Mouse (Mus musculus) cortical plate, adult 2 months (tissue): ENCODE measurements at regions not wholly inside any gene's neighbourhood (a gene's known extent, or its start where the extent isn't known, plus 50 kb on each side); places are given as distances from the start of the nearest gene placed in this dataset.

Source experiments
- H3K27ac ChIP-seq: fragments of 200-500 bp; 2 replicates; pipeline ENCODE4 v1.5.1; 2012; ENCODE audit warnings: low read length, control low read depth, inconsistent platforms; ENCODE audit not compliant: insufficient read depth
- H3K4me1 ChIP-seq: fragments of 200-500 bp; 2 replicates; pipeline ENCODE4 v1.6.1; 2011; ENCODE audit warnings: low read length; ENCODE audit not compliant: control insufficient read depth, insufficient read depth
- H3K4me3 ChIP-seq: fragments of 200-500 bp; 2 replicates; pipeline ENCODE4 v1.5.1; 2011; ENCODE audit warnings: mild to moderate bottlenecking, low read length, control low read depth; ENCODE audit not compliant: insufficient read depth
- CTCF ChIP-seq: fragments of 200-500 bp; IDR thresholded peaks from 2 replicates; pipeline ENCODE4 v1.5.1; 2011; ENCODE audit warnings: mild to moderate bottlenecking, control low read depth, low read length; ENCODE audit not compliant: insufficient read depth; ENCODE audit errors: extremely low read depth
- POLR2A ChIP-seq: fragments of 200-500 bp; IDR thresholded peaks from 2 replicates; pipeline ENCODE4 v1.6.1; 2011; ENCODE audit warnings: mild to moderate bottlenecking, low read length, control low read depth; ENCODE audit not compliant: insufficient read depth; ENCODE audit errors: extremely low read depth

DNA sequence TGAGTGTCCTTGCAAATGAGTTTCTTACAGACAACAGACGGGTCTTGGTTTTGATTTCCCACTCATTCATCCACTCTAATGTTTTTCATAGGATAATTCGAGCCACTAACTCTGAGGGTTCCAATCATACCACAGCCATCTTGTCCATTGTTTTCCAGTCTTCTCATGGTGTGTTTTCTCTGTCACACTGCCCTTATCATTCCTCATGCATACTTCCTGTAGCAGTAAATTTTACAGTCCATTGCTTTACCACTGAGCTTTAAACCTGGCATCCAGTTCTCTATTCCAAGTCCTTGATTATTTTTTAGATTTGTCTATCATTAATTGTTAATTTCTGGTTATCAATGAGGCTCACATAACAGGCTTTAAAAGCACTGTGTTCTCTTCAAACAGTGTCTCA lies 290.0 kb upstream of the Nrsn1 start:
- H3K4me3 ChIP-seq, result no peak overlapping the region
- TF ChIP-seq CTCF (no peak), POLR2A (no peak)

GRCm38 (mm10) chr13:25554962-25555361 lies 284.7 kb upstream of the Nrsn1 start:
- no peak overlapping the region for H3K27ac ChIP-seq
- TF ChIP-seq CTCF, result no peak
- no peak for TF ChIP-seq POLR2A
- no peak overlapping the region for H3K4me3 ChIP-seq
- no peaks in the 10 kb centered on the region for H3K4me1 ChIP-seq

More for the DNA sequence above, 290.0 kb upstream of the Nrsn1 start:
- H3K4me1 ChIP-seq, result no peaks in the 10 kb centered on the region
- H3K27ac ChIP-seq, result no peak overlapping the region

- Histone ChIP-seq H3K4me1 (no peaks in the 10 kb centered on the region), H3K4me3 (no peak overlapping the region), H3K27ac (no peak overlapping the region)
- TF ChIP-seq POLR2A (no peak), CTCF (no peak)
These were observed 278.2 kb upstream of the Nrsn1 start for GRCm38 (mm10) chr13:25548551-25548950.

GRCm38 (mm10) chr13:25547150-25548145 lies 277.1 kb upstream of the Nrsn1 start:
- H3K4me3 ChIP-seq, result no peak overlapping the region
- no peak for TF ChIP-seq POLR2A
- TF ChIP-seq CTCF, result no peak
- H3K4me1 ChIP-seq, result no peaks in the 10 kb centered on the region
- H3K27ac ChIP-seq, result no peak overlapping the region

DNA sequence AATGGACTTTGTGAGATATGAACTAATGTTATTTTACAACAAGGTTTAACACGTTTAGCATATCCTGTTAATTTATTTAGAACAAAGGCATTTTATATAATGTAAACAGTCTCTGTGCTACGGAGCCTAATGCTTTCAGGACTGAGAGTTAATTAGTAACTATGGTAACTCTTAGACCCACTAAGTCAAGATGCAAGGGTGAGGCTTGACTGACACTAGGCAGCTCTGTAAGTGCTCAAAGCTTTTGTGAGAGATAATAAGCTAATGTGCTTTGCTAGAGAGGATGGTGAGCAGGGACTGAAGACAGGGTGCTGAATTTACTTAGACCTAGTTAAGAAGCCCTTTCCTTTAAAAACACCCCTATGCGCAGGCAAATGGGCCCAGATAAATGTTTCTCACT lies 253.8 kb upstream of the Nrsn1 start:
- H3K27ac ChIP-seq, result no peak overlapping the region
- H3K4me3 ChIP-seq, result no peak overlapping the region
- TF ChIP-seq CTCF, result no peak
- TF ChIP-seq POLR2A, result no peak
- no peaks in the 10 kb centered on the region for H3K4me1 ChIP-seq

GRCm38 (mm10) chr13:25507355-25507754 lies 237.1 kb upstream of the Nrsn1 start:
- Histone ChIP-seq H3K27ac (no peak overlapping the region), H3K4me1 (no peaks in the 10 kb centered on the region), H3K4me3 (no peak overlapping the region)
- no peak for TF ChIP-seq POLR2A
- TF ChIP-seq CTCF, result no peak

DNA sequence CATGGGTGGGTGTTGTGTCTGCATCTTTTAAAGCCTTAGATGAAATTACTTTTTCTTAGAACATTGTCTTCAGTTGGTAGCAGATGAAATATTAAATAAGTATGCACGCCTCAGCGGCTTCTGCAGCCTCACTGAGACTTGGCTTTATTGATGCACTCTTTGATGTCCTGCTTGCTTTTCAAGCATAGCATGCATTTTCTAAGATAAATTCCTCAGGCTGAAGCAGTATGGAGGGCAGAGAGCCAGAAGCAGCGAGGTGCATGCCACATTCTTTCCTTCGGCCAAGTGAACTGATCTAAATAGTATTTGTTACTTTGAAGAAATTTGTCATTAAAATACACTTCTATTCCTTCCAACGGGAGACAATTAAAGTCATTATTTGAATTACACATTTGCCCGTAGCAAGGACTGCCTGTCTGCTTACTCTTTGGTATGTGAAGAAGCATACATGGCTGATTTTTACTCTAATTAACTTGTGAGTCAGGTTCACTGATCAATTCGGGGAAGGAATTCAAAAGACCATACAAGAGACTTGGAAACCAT lies 224.3 kb upstream of the Nrsn1 start:
- no peak overlapping the region for H3K27ac ChIP-seq

DNA sequence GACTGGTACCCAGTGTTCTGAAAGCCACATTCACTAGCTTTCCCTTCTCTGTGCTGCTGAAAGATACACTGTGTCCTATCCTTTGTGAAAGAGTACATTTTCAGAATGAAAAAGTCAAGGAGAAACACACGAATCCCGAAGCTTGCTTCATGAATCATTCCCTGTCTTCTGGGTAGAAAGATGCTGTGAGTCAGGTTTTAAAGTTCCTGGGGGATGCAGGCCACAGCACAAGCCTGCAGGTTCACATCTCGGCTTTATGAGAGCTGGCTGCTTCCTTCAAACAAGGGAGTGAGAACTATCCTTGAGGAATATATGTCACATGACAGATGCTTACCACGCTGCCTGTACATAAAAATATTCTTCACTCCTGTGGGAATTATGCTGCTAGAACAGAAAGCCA lies 219.7 kb upstream of the Nrsn1 start:
- Histone ChIP-seq H3K4me1 (no peaks in the 10 kb centered on the region; the same call in 1 of the 2 replicates), H3K4me3 (no peak overlapping the region), H3K27ac (no peak overlapping the region)
- TF ChIP-seq CTCF (no peak), POLR2A (no peak)

More for the DNA sequence above, 224.3 kb upstream of the Nrsn1 start:
- no peak for TF ChIP-seq POLR2A
- no peak for TF ChIP-seq CTCF
- Histone ChIP-seq H3K4me1 (no peaks in the 10 kb centered on the region; the same call in 1 of the 2 replicates), H3K4me3 (no peak overlapping the region)

GRCm38 (mm10) chr13:25483309-25483708 lies 213.0 kb upstream of the Nrsn1 start:
- no peaks in the 10 kb centered on the region for H3K4me1 ChIP-seq
- no peak overlapping the region for H3K27ac ChIP-seq
- no peak for TF ChIP-seq POLR2A
- H3K4me3 ChIP-seq, result no peak overlapping the region

DNA sequence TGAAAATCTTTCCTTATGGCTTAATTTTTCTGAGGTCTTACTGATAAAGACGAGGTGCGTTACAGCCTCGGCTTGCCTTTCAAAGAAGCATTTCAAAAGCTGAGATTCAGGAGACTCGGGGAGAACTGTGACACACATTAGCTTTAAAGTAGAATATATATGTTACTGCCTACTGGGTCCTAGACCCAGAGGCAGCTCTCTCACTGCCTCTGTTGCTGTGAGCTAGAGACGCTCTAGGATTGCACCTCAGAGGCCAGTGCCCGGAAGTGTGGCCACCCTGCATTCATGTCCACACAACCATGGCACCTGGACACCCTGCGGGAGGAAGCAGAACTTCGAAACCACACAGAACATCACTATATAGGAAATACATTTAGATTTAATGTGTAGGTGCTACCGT lies 181.6 kb upstream of the Nrsn1 start:
- Histone ChIP-seq H3K4me1 (no peaks in the 10 kb centered on the region), H3K4me3 (no peak overlapping the region), H3K27ac (no peak overlapping the region)
- no peak for TF ChIP-seq CTCF
- no peak for TF ChIP-seq POLR2A
